Mouse (Mus musculus) hematopoietic stem cell, adult 5-6 weeks (primary cell): ENCODE results near the gene Zdhhc8. TPM values are rescaled to one million over a fixed set of nuclear protein-coding genes. Genes with fewer than 3 reads are reported as not detected.
"Not testable (repeated sequence)": the region's sequence is repeated elsewhere in the genome, so short reads cannot be mapped to it uniquely, and the experiment has no call there.

Experiments used
- ATAC-seq, 2 experiments: fragments of 125-278 bp in 1 of 2; replicated peaks in 1 of 2; 2 replicates each; pipeline ENCODE4 v1.8.0; 2016 to 2017; ENCODE audit warnings: inconsistent platforms in 2 of 2, mild to moderate bottlenecking in 2 of 2, moderate number of reproducible peaks in 2 of 2, low read depth in 1 of 2, moderate TSS enrichment in 1 of 2; ENCODE audit not compliant: low FRiP score in 2 of 2, poor library complexity in 2 of 2, severe bottlenecking in 2 of 2, insufficient read depth in 1 of 2, low TSS enrichment in 1 of 2
- total RNA-seq: library from RNA; stranded (forward); fragments of 172-1452, 232-1000 nt; gene quantifications from 2 replicates; pipeline ENCODE4 v1.2.3, GENCODE M21; 2017

Zdhhc8 gene
- total RNA-seq, 1 experiment from 2014 or later: 9.6 TPM

- ATAC-seq: peak; percentile 67 to 78; a peak in 3 of 4 replicates
Measured at GRCm38 (mm10) chr16:18210701-18211416, 24.1 kb downstream of the Zdhhc8 start.

- no peak for ATAC-seq
Measured at GRCm38 (mm10) chr16:18203430-18204091, 31.4 kb downstream of the Zdhhc8 start.

- ATAC-seq: peak; percentile 18 to 19; a peak in 1 of 4 replicates
Measured at GRCm38 (mm10) chr16:18202061-18202460, 32.9 kb downstream of the Zdhhc8 start.

GRCm38 (mm10) chr16:18201620-18202019, 33.3 kb downstream of the Zdhhc8 start:
- ATAC-seq: no peak

- ATAC-seq: no peak
Measured at GRCm38 (mm10) chr16:18200062-18200461, 34.9 kb downstream of the Zdhhc8 start.

- ATAC-seq: no peak
Measured at GRCm38 (mm10) chr16:18198365-18199098, 36.4 kb downstream of the Zdhhc8 start.

- ATAC-seq: no peak
Measured at GRCm38 (mm10) chr16:18197881-18198280, 37.1 kb downstream of the Zdhhc8 start.

- not testable (repeated sequence) for ATAC-seq
Measured at GRCm38 (mm10) chr16:18195561-18195960, 39.4 kb downstream of the Zdhhc8 start.

GRCm38 (mm10) chr16:18195068-18195467, 39.9 kb downstream of the Zdhhc8 start:
- peak; percentile 12 to 43; a peak in 1 of 4 replicates for ATAC-seq

GRCm38 (mm10) chr16:18194208-18194985, 40.5 kb downstream of the Zdhhc8 start:
- ATAC-seq: no peak

GRCm38 (mm10) chr16:18191006-18191405, 43.9 kb downstream of the Zdhhc8 start:
- no peak for ATAC-seq

- no peak for ATAC-seq
Measured at GRCm38 (mm10) chr16:18187221-18187620, 47.7 kb downstream of the Zdhhc8 start.

GRCm38 (mm10) chr16:18186798-18187197, 48.1 kb downstream of the Zdhhc8 start:
- no peak; a peak in 1 of 4 replicates for ATAC-seq

GRCm38 (mm10) chr16:18185715-18186449, 49.1 kb downstream of the Zdhhc8 start:
- no peak for ATAC-seq

- ATAC-seq: no peak
Measured at GRCm38 (mm10) chr16:18182766-18183165, 52.2 kb downstream of the Zdhhc8 start.

GRCm38 (mm10) chr16:18181398-18181797, 53.5 kb downstream of the Zdhhc8 start:
- no peak for ATAC-seq

GRCm38 (mm10) chr16:18179591-18179990, 55.3 kb downstream of the Zdhhc8 start:
- ATAC-seq: no peak
